Mouse (Mus musculus): Measurements from ENCODE around the gene AU018091.
"Not testable (repeated sequence)": the region's sequence is repeated elsewhere in the genome, so short reads cannot be mapped to it uniquely, and the experiment has no call there.

Gene AU018091

GRCm38 (mm10) chr7:3166270-3166669, 2.7 kb downstream of the AU018091 start:
- in situ Hi-C loops (cut with MboI, MseI): no loop called here

- in situ Hi-C loops (cut with MboI, MseI): no loop called here
Measured at GRCm38 (mm10) chr7:3164991-3165390, 4.0 kb downstream of the AU018091 start.

- in situ Hi-C loops (cut with MboI, MseI): no loop called here
Measured at GRCm38 (mm10) chr7:3164381-3164780, 4.6 kb downstream of the AU018091 start.

- in situ Hi-C loops (cut with MboI, MseI): no loop called here
Measured at GRCm38 (mm10) chr7:3150376-3150775, 18.6 kb downstream of the AU018091 start.

GRCm38 (mm10) chr7:3146072-3146471, 22.9 kb downstream of the AU018091 start:
- in situ Hi-C loops (cut with MboI, MseI): no loop called here

GRCm38 (mm10) chr7:3143329-3143728, 25.7 kb downstream of the AU018091 start:
- in situ Hi-C loops (cut with MboI, MseI): no loop called here

- in situ Hi-C loops (cut with MboI, MseI): no loop called here
Measured at GRCm38 (mm10) chr7:3135606-3136005, 33.4 kb downstream of the AU018091 start.

- in situ Hi-C loops (cut with MboI, MseI): no loop called here
Measured at GRCm38 (mm10) chr7:3134654-3135053, 34.3 kb downstream of the AU018091 start.

GRCm38 (mm10) chr7:3130342-3130741, 38.7 kb downstream of the AU018091 start:
- in situ Hi-C loops (cut with MboI, MseI): no loop called here

GRCm38 (mm10) chr7:3128564-3128963, 40.4 kb downstream of the AU018091 start:
- in situ Hi-C loops (cut with MboI, MseI): loop anchor here (5.0 kb wide), 1 partner anchor 71 kb away; no protein-coding TSS in a partner anchor

GRCm38 (mm10) chr7:3111193-3111592, 57.8 kb downstream of the AU018091 start:
- in situ Hi-C loops (cut with MboI, MseI): not testable (repeated sequence)

GRCm38 (mm10) chr7:3106516-3107077, 62.4 kb downstream of the AU018091 start:
- in situ Hi-C loops (cut with MboI, MseI): not testable (repeated sequence)

Data from T-helper 1 cell (primary cell).